Mouse (Mus musculus) forebrain, embryonic 15.5 days (tissue): ENCODE results near the gene Smoc2. TPM values are rescaled to one million over a fixed set of nuclear protein-coding genes. Genes with fewer than 3 reads are reported as not detected.
A peak's percentile ranks its signal among the peaks of the same experiment; 100 is the strongest.

Experiments
- ATAC-seq: fragments of 200-750 bp; cut with Nextera tagmentation; replicated peaks from 2 replicates; pipeline ENCODE4 v1.8.0; 2017; ENCODE audit warnings: mild to moderate bottlenecking, moderate TSS enrichment, moderate library complexity
- H3K27ac ChIP-seq: fragments of 300-500 bp; sonication (generic); replicated peaks from 2 replicates; pipeline ENCODE4 v1.5.1; 2015; ENCODE audit warnings: mild to moderate bottlenecking, inconsistent platforms
- H3K27me3 ChIP-seq: fragments of 300-500 bp; sonication (generic); 2 replicates; pipeline ENCODE4 v1.6.1; 2015; ENCODE audit warnings: inconsistent platforms
- H3K36me3 ChIP-seq: fragments of 300-500 bp; sonication (generic); 2 replicates; pipeline ENCODE4 v1.6.1; 2015; ENCODE audit warnings: mild to moderate bottlenecking, inconsistent platforms
- H3K4me1 ChIP-seq: fragments of 300-500 bp; sonication (generic); 2 replicates; pipeline ENCODE4 v1.6.1; 2015; ENCODE audit warnings: inconsistent platforms
- H3K4me2 ChIP-seq: fragments of 300-500 bp; sonication (generic); replicated peaks from 2 replicates; pipeline ENCODE4 v1.6.1; 2015; ENCODE audit warnings: mild to moderate bottlenecking, inconsistent platforms
- H3K4me3 ChIP-seq: fragments of 300-500 bp; sonication (generic); 2 replicates; pipeline ENCODE4 v1.5.1; 2015; ENCODE audit warnings: mild to moderate bottlenecking, inconsistent platforms
- H3K9ac ChIP-seq: fragments of 300-500 bp; sonication (generic); replicated peaks from 2 replicates; pipeline ENCODE4 v1.6.1; 2015; ENCODE audit warnings: mild to moderate bottlenecking, inconsistent platforms
- H3K9me3 ChIP-seq: fragments of 300-500 bp; sonication (generic); 2 replicates; pipeline ENCODE4 v1.6.1; 2016; ENCODE audit warnings: inconsistent platforms
- WGBS: fragments of 180-500 bp; shearing (Covaris S2); methylation state at CpG from one replicate; pipeline ENCODE4 v1.1.7; 2015; ENCODE audit warnings: mixed read lengths; 5-methylcytosine and 5-hydroxymethylcytosine counted together
- polyA plus RNA-seq: library from polyadenylated mRNA; unstranded; fragments of >200 nt; fragmentation: Nextera tagmentation; extraction: Ambion mirVana; gene quantifications from 2 replicates; pipeline ENCODE4 v1.2.1, GENCODE M21; 2015

The Smoc2 gene
- polyA plus RNA-seq, 1 experiment from 2014 or later: 1.4 TPM

GRCm38 (mm10) chr17:14394861-14395260, 115.6 kb downstream of the Smoc2 start:
- Histone ChIP-seq H3K4me1 (no peaks in the 10 kb centered on the region), H3K36me3 (no peaks in the 10 kb centered on the region), H3K27ac (no peak overlapping the region), H3K4me3 (no peak overlapping the region), H3K9ac (no peak overlapping the region), H3K4me2 (no peak overlapping the region), H3K27me3 (no peaks in the 10 kb centered on the region), H3K9me3 (no peaks in the 10 kb centered on the region)
- WGBS: 76% methylated on average over 5 of the region's 5 CpGs
- ATAC-seq: no peak

- H3K4me1 ChIP-seq: no peaks in the 10 kb centered on the region
- H3K9me3 ChIP-seq: no peaks in the 10 kb centered on the region
- no peak overlapping the region for H3K4me3 ChIP-seq
- 61% methylated on average over 5 of the region's 5 CpGs for WGBS
- H3K27me3 ChIP-seq: no peaks in the 10 kb centered on the region
- H3K9ac ChIP-seq: no peak overlapping the region
- ATAC-seq: no peak
- H3K4me2 ChIP-seq: no peak overlapping the region
- H3K27ac ChIP-seq: no peak overlapping the region
- no peaks in the 10 kb centered on the region for H3K36me3 ChIP-seq
Measured at GRCm38 (mm10) chr17:14397456-14397855, 118.2 kb downstream of the Smoc2 start.

GRCm38 (mm10) chr17:14398650-14399424, 119.5 kb downstream of the Smoc2 start:
- Histone ChIP-seq H3K27me3 (no peaks in the 10 kb centered on the region), H3K4me3 (no peak overlapping the region), H3K9me3 (no peaks in the 10 kb centered on the region), H3K27ac (no peak overlapping the region), H3K36me3 (no peaks in the 10 kb centered on the region), H3K9ac (no peak overlapping the region), H3K4me1 (no peaks in the 10 kb centered on the region), H3K4me2 (no peak overlapping the region)
- ATAC-seq: no peak
- 94% methylated on average over 8 of the region's 8 CpGs for WGBS

- no peak overlapping the region for H3K27ac ChIP-seq
- H3K36me3 ChIP-seq: no peaks in the 10 kb centered on the region
- H3K9ac ChIP-seq: no peak overlapping the region
- no peaks in the 10 kb centered on the region for H3K27me3 ChIP-seq
- WGBS: 69% methylated on average over 5 of the region's 5 CpGs
- no peaks in the 10 kb centered on the region for H3K4me1 ChIP-seq
- no peak overlapping the region for H3K4me3 ChIP-seq
- H3K4me2 ChIP-seq: no peak overlapping the region
- no peak for ATAC-seq
- H3K9me3 ChIP-seq: no peaks in the 10 kb centered on the region
Measured at GRCm38 (mm10) chr17:14400960-14401359, 121.7 kb downstream of the Smoc2 start.

GRCm38 (mm10) chr17:14407874-14408273, 128.6 kb downstream of the Smoc2 start:
- ATAC-seq: no peak
- Histone ChIP-seq H3K4me2 (no peak overlapping the region), H3K9me3 (no peaks in the 10 kb centered on the region), H3K4me1 (no peaks in the 10 kb centered on the region), H3K9ac (no peak overlapping the region), H3K36me3 (no peaks in the 10 kb centered on the region), H3K27ac (no peak overlapping the region), H3K27me3 (no peaks in the 10 kb centered on the region), H3K4me3 (no peak overlapping the region)
- 82% methylated on average over 5 of the region's 5 CpGs for WGBS

- 82% methylated on average over 2 of the region's 2 CpGs for WGBS
- H3K27me3 ChIP-seq: no peaks in the 10 kb centered on the region
- no peak overlapping the region for H3K4me2 ChIP-seq
- no peak overlapping the region for H3K4me3 ChIP-seq
- no peaks in the 10 kb centered on the region for H3K9me3 ChIP-seq
- ATAC-seq: no peak
- H3K9ac ChIP-seq: no peak overlapping the region
- H3K36me3 ChIP-seq: no peaks in the 10 kb centered on the region
- no peaks in the 10 kb centered on the region for H3K4me1 ChIP-seq
- no peak overlapping the region for H3K27ac ChIP-seq
Measured at GRCm38 (mm10) chr17:14412460-14412859, 133.2 kb downstream of the Smoc2 start.

GRCm38 (mm10) chr17:14414511-14414910, 135.2 kb downstream of the Smoc2 start:
- no peaks in the 10 kb centered on the region for H3K36me3 ChIP-seq
- H3K4me3 ChIP-seq: no peak overlapping the region
- no peaks in the 10 kb centered on the region for H3K27me3 ChIP-seq
- H3K4me2 ChIP-seq: no peak overlapping the region
- 67% methylated on average over 5 of the region's 5 CpGs for WGBS
- no peaks in the 10 kb centered on the region for H3K9me3 ChIP-seq
- no peak overlapping the region for H3K9ac ChIP-seq
- ATAC-seq: no peak
- no peaks in the 10 kb centered on the region for H3K4me1 ChIP-seq
- H3K27ac ChIP-seq: no peak overlapping the region

GRCm38 (mm10) chr17:14420460-14421046, 141.2 kb downstream of the Smoc2 start:
- WGBS: 38% methylated on average over 8 of the region's 8 CpGs
- Histone ChIP-seq H3K36me3 (no peaks in the 10 kb centered on the region), H3K9ac (no peak overlapping the region), H3K9me3 (no peaks in the 10 kb centered on the region), H3K4me2 (no peak overlapping the region), H3K4me1 (0 out of 2 replicates have a peak, but pooled peaks cover 6% of the 10 kb centered on the region), H3K4me3 (no peak overlapping the region), H3K27me3 (no peaks in the 10 kb centered on the region), H3K27ac (no peak overlapping the region)
- ATAC-seq: peak; percentile 41; the same call in 1 of the 2 replicates

- Histone ChIP-seq H3K27ac (no peak overlapping the region), H3K4me2 (no peak overlapping the region), H3K36me3 (no peaks in the 10 kb centered on the region), H3K4me1 (no peaks in the 10 kb centered on the region), H3K9me3 (no peaks in the 10 kb centered on the region), H3K27me3 (no peaks in the 10 kb centered on the region), H3K4me3 (no peak overlapping the region), H3K9ac (no peak overlapping the region)
- ATAC-seq: no peak
- WGBS: 77% methylated on average over 6 of the region's 6 CpGs
Measured at GRCm38 (mm10) chr17:14426481-14426880, 147.2 kb downstream of the Smoc2 start.

GRCm38 (mm10) chr17:14434717-14435116, 155.4 kb downstream of the Smoc2 start:
- Histone ChIP-seq H3K9ac (no peak overlapping the region), H3K4me2 (no peak overlapping the region), H3K27me3 (no peaks in the 10 kb centered on the region), H3K4me1 (no peaks in the 10 kb centered on the region), H3K9me3 (no peaks in the 10 kb centered on the region), H3K27ac (no peak overlapping the region), H3K4me3 (no peak overlapping the region), H3K36me3 (no peaks in the 10 kb centered on the region)
- 83% methylated on average over 4 of the region's 4 CpGs for WGBS
- ATAC-seq: no peak

- Histone ChIP-seq H3K9ac (no peak overlapping the region), H3K9me3 (no peaks in the 10 kb centered on the region), H3K4me1 (no peaks in the 10 kb centered on the region), H3K27me3 (no peaks in the 10 kb centered on the region), H3K36me3 (no peaks in the 10 kb centered on the region), H3K27ac (no peak overlapping the region), H3K4me3 (no peak overlapping the region), H3K4me2 (no peak overlapping the region)
- ATAC-seq: no peak
- WGBS: 78% methylated on average over 5 of the region's 5 CpGs
Measured at GRCm38 (mm10) chr17:14445611-14446010, 166.3 kb downstream of the Smoc2 start.

- H3K4me1 ChIP-seq: no peaks in the 10 kb centered on the region
- WGBS: 88% methylated on average over 5 of the region's 5 CpGs
- no peak for ATAC-seq
Measured at GRCm38 (mm10) chr17:14447275-14447674, 168.0 kb downstream of the Smoc2 start.

More at GRCm38 (mm10) chr17:14447275-14447674, 168.0 kb downstream of the Smoc2 start:
- Histone ChIP-seq H3K4me3 (no peak overlapping the region), H3K27me3 (no peaks in the 10 kb centered on the region), H3K36me3 (no peaks in the 10 kb centered on the region), H3K4me2 (no peak overlapping the region), H3K9me3 (no peaks in the 10 kb centered on the region), H3K27ac (no peak overlapping the region), H3K9ac (no peak overlapping the region)
